Mouse (Mus musculus) heart, embryonic 16.5 days (tissue): ENCODE measurements around the gene Znrf2. TPM values are rescaled to one million over a fixed set of nuclear protein-coding genes. Genes with fewer than 3 reads are reported as not detected.
"Not testable (repeated sequence)": the region's sequence is repeated elsewhere in the genome, so short reads cannot be mapped to it uniquely, and the experiment has no call there.

Source experiments
- ATAC-seq: fragments of 200-750 bp; cut with Nextera tagmentation; replicated peaks from 2 replicates; pipeline ENCODE4 v1.8.0; 2017; ENCODE audit warnings: moderate number of reproducible peaks; ENCODE audit not compliant: insufficient read depth, low FRiP score; ENCODE audit errors: extremely low read depth
- H3K27ac ChIP-seq: fragments of 300-500 bp; sonication (generic); 2 replicates; pipeline ENCODE4 v1.5.1; 2014; ENCODE audit warnings: mild to moderate bottlenecking, low read length, control low read depth, moderate library complexity
- H3K27me3 ChIP-seq: fragments of 300-500 bp; sonication (generic); 2 replicates; pipeline ENCODE4 v1.6.1; 2014; ENCODE audit warnings: low read length, mixed read lengths; ENCODE audit not compliant: control insufficient read depth, insufficient read depth
- H3K36me3 ChIP-seq: fragments of 300-500 bp; sonication (generic); 2 replicates; pipeline ENCODE4 v1.6.1; 2014; ENCODE audit not compliant: control insufficient read depth, insufficient read depth
- H3K4me1 ChIP-seq: fragments of 300-500 bp; sonication (generic); 2 replicates; pipeline ENCODE4 v1.6.1; 2014; ENCODE audit warnings: low read length, mixed read lengths; ENCODE audit not compliant: control insufficient read depth, insufficient read depth
- H3K4me2 ChIP-seq: fragments of 300-500 bp; sonication (generic); 2 replicates; pipeline ENCODE4 v1.6.1; 2014; ENCODE audit warnings: low read depth, mild to moderate bottlenecking, control low read depth, low read length
- H3K4me3 ChIP-seq: fragments of 300-500 bp; sonication (generic); 2 replicates; pipeline ENCODE4 v1.5.1; 2014; ENCODE audit warnings: mild to moderate bottlenecking, control low read depth, low read length
- H3K9ac ChIP-seq: fragments of 300-500 bp; sonication (generic); 2 replicates; pipeline ENCODE4 v1.6.1; 2014; ENCODE audit warnings: low read length, control low read depth
- H3K9me3 ChIP-seq: fragments of 300-500 bp; sonication (generic); replicated peaks from 2 replicates; pipeline ENCODE4 v1.6.1; 2016; ENCODE audit warnings: low read length; ENCODE audit not compliant: control insufficient read depth
- WGBS: fragments of 180-500 bp; shearing (Covaris S2); extraction: QIAGEN DNeasy Blood & Tissue Kit; methylation state at CpG from one replicate; pipeline ENCODE4 v1.1.7; 2014; 5-methylcytosine and 5-hydroxymethylcytosine counted together
- polyA plus RNA-seq: library from polyadenylated mRNA; unstranded; fragments of >200 nt; fragmentation: Nextera tagmentation; extraction: Ambion mirVana; gene quantifications from 2 replicates; pipeline ENCODE4 v1.2.1, GENCODE M21; 2015

The Znrf2 gene
- polyA plus RNA-seq, 1 experiment from 2014 or later, result 3.3 TPM

GRCm38 (mm10) chr6:54815428-54816130, 1.1 kb upstream of the Znrf2 start:
- H3K27me3 ChIP-seq, result no peaks in the 10 kb centered on the region
- H3K9ac ChIP-seq, result peak overlapping the region; percentile 39; the same call in 1 of the 2 replicates
- WGBS, result 79% methylated on average over 9 of the region's 9 CpGs
- H3K36me3 ChIP-seq, result no peaks in the 10 kb centered on the region
- H3K4me1 ChIP-seq, result peaks cover 36% of the 10 kb centered on the region
- H3K4me3 ChIP-seq, result peak overlapping the region; percentile 91; the same call in 1 of the 2 replicates
- peak overlapping the region; percentile 65 for H3K27ac ChIP-seq
- H3K4me2 ChIP-seq, result peak overlapping the region; percentile 75
- H3K9me3 ChIP-seq, result no peaks in the 10 kb centered on the region
- no peak for ATAC-seq

GRCm38 (mm10) chr6:54817266-54817767, 601 bp downstream of the Znrf2 start:
- H3K9me3 ChIP-seq, result no peaks in the 10 kb centered on the region
- under 1% methylated on average over 39 of the region's 39 CpGs for WGBS
- H3K4me3 ChIP-seq, result peak overlapping the region; percentile 91
- H3K27ac ChIP-seq, result peak overlapping the region; percentile 97
- H3K36me3 ChIP-seq, result no peaks in the 10 kb centered on the region
- H3K27me3 ChIP-seq, result no peaks in the 10 kb centered on the region
- H3K4me2 ChIP-seq, result peak overlapping the region; percentile 75
- peak overlapping the region; percentile 97 for H3K9ac ChIP-seq
- ATAC-seq, result peak; percentile 44
- peaks cover 29% of the 10 kb centered on the region for H3K4me1 ChIP-seq

GRCm38 (mm10) chr6:54818389-54818788, 1.7 kb downstream of the Znrf2 start:
- H3K9ac ChIP-seq, result peak overlapping the region; percentile 97
- no peak for ATAC-seq
- peak overlapping the region; percentile 91 for H3K4me3 ChIP-seq
- 52% methylated on average over 2 of the region's 2 CpGs for WGBS
- H3K4me2 ChIP-seq, result peak overlapping the region; percentile 75
- peak overlapping the region; percentile 97; the same call in 1 of the 2 replicates for H3K27ac ChIP-seq
- H3K27me3 ChIP-seq, result no peaks in the 10 kb centered on the region
- H3K36me3 ChIP-seq, result no peaks in the 10 kb centered on the region
- no peaks in the 10 kb centered on the region for H3K9me3 ChIP-seq
- peaks cover 25% of the 10 kb centered on the region for H3K4me1 ChIP-seq

- Histone ChIP-seq H3K27ac (no peak overlapping the region), H3K9ac (no peak overlapping the region), H3K36me3 (no peaks in the 10 kb centered on the region), H3K4me2 (0 out of 2 replicates have a peak overlapping the region, but pooled peaks have one; percentile 24), H3K27me3 (no peaks in the 10 kb centered on the region), H3K4me3 (no peak overlapping the region), H3K9me3 (no peaks in the 10 kb centered on the region), H3K4me1 (peaks cover 25% of the 10 kb centered on the region)
- no peak for ATAC-seq
- WGBS, result 42% methylated on average over 4 of the region's 4 CpGs
Measured at GRCm38 (mm10) chr6:54819272-54819671, 2.6 kb downstream of the Znrf2 start.

GRCm38 (mm10) chr6:54819746-54820145, 3.0 kb downstream of the Znrf2 start:
- Histone ChIP-seq H3K4me1 (peaks cover 25% of the 10 kb centered on the region), H3K4me2 (peak overlapping the region; percentile 6; the same call in 1 of the 2 replicates), H3K36me3 (no peaks in the 10 kb centered on the region), H3K4me3 (no peak overlapping the region), H3K27me3 (no peaks in the 10 kb centered on the region), H3K9me3 (peaks cover 2% of the 10 kb centered on the region; the same call in 1 of the 2 replicates), H3K9ac (no peak overlapping the region), H3K27ac (no peak overlapping the region)
- 62% methylated on average over 3 of the region's 3 CpGs for WGBS
- ATAC-seq, result no peak

GRCm38 (mm10) chr6:54822348-54822747, 5.6 kb downstream of the Znrf2 start:
- H3K9me3 ChIP-seq, result peaks cover 5% of the 10 kb centered on the region; the same call in 1 of the 2 replicates
- peaks cover 22% of the 10 kb centered on the region for H3K4me1 ChIP-seq
- no peaks in the 10 kb centered on the region for H3K27me3 ChIP-seq
- no peak for ATAC-seq
- WGBS, result 38% methylated on average over 4 of the region's 4 CpGs
- peak overlapping the region; percentile 78 for H3K27ac ChIP-seq
- no peaks in the 10 kb centered on the region for H3K36me3 ChIP-seq
- no peak overlapping the region for H3K9ac ChIP-seq
- H3K4me3 ChIP-seq, result no peak overlapping the region
- no peak overlapping the region for H3K4me2 ChIP-seq

- ATAC-seq, result not testable (repeated sequence)
- 88% methylated on average over 2 of the region's 2 CpGs for WGBS
Measured at GRCm38 (mm10) chr6:54824561-54824960, 7.8 kb downstream of the Znrf2 start.

GRCm38 (mm10) chr6:54827481-54827880, 10.8 kb downstream of the Znrf2 start:
- no peak for ATAC-seq
- Histone ChIP-seq H3K27me3 (no peaks in the 10 kb centered on the region), H3K27ac (no peak overlapping the region), H3K4me2 (no peak overlapping the region), H3K36me3 (no peaks in the 10 kb centered on the region), H3K4me3 (no peak overlapping the region), H3K9ac (no peak overlapping the region), H3K4me1 (peaks cover 15% of the 10 kb centered on the region), H3K9me3 (peaks cover 5% of the 10 kb centered on the region; the same call in 1 of the 2 replicates)
- WGBS, result 54% methylated on average over 5 of the region's 5 CpGs

More at GRCm38 (mm10) chr6:54824561-54824960, 7.8 kb downstream of the Znrf2 start:
- H3K27me3 ChIP-seq, H3K27ac ChIP-seq, H3K9ac ChIP-seq, H3K36me3 ChIP-seq, H3K4me2 ChIP-seq, H3K4me3 ChIP-seq, H3K9me3 ChIP-seq: not testable (repeated sequence)
- peaks cover 19% of the 10 kb centered on the region for H3K4me1 ChIP-seq

GRCm38 (mm10) chr6:54828274-54828673, 11.6 kb downstream of the Znrf2 start:
- peaks cover 5% of the 10 kb centered on the region; the same call in 1 of the 2 replicates for H3K9me3 ChIP-seq
- H3K27me3 ChIP-seq, result no peaks in the 10 kb centered on the region
- H3K4me3 ChIP-seq, result no peak overlapping the region
- H3K4me1 ChIP-seq, result peaks cover 14% of the 10 kb centered on the region
- H3K36me3 ChIP-seq, result no peaks in the 10 kb centered on the region
- H3K9ac ChIP-seq, result no peak overlapping the region
- no peak for ATAC-seq
- H3K4me2 ChIP-seq, result no peak overlapping the region
- 29% methylated on average over 1 of the region's 1 CpGs for WGBS
- no peak overlapping the region for H3K27ac ChIP-seq
